ENCODE assay signal across 8 mouse cellular contexts in the genomic region with DNA sequence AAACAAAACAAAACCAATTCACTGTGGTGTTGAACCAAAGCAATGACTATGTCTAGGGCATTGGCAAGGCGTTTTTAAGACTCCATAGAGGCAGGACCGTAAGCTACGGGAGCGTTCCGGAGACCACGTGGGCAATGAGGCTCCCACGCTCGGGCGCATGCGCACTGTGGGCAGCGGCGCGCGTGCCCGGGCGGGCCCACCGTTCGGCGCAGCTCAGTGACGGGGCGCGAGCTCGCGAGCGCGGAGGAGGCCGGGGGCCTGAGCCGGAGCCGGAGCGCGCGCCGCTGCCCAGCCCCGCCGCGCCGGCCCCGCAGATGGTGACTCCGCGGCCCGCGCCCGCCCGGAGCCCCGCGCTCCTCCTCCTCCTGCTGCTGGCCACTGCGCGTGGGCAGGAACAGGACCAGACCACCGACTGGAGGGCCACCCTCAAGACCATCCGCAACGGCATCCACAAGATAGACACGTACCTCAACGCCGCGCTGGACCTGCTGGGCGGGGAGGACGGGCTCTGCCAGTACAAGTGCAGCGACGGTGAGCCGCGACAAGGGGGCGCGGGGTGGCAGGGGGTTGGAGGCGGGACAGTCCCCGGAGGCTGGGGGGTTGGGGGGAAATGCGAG. TPM values are rescaled to one million over a fixed set of nuclear protein-coding genes. Genes with fewer than 3 reads are reported as not detected.
DNase-seq lines count a peak whose midpoint lies in the region; ATAC-seq and TF ChIP-seq lines count a peak whose summit lies in the region.

A gene (plus strand): TSS at position 202 of the 617 bp plus-strand sequence.

- H3K9me3 ChIP-seq in heart, embryonic 13.5 days, result no peaks in the 10 kb centered on the region
- no peaks in the 10 kb centered on the region for H3K9me3 ChIP-seq in kidney, postnatal 0 days (replicated peaks; ENCODE audit: low read length)

- peak within 1 kb of the TSS; percentile 83 for H3K27ac ChIP-seq in heart, embryonic 13.5 days (replicated peaks)
- peak within 1 kb of the TSS; percentile 77 for H3K27ac ChIP-seq in kidney, postnatal 0 days
- H3K27ac ChIP-seq in liver, adult 2 months (replicated peaks; ENCODE audit: insufficient read depth, low read depth, low read length), result 0 out of 2 replicates have a peak within 1 kb of the TSS, but pooled peaks have one; percentile 16

- DNase-seq in c-Kit-negative CD71-positive TER-119-positive erythroid progenitor cells, embryonic 14.5 days (ENCODE audit: low read depth, low spot score), result peak; percentile 63
- DNase-seq in fibroblast of lung, adult 2 months (ENCODE audit: low read depth), result peak; percentile 58
- DNase-seq in kidney, postnatal 0 days (ENCODE audit: low spot score), result peak; percentile 89
- DNase-seq in liver, adult 2 months (ENCODE audit: extremely low read depth, low read depth, low spot score), result peak; percentile 45
- peak; percentile 88 to 95 for DNase-seq in spleen, postnatal 4 days (ENCODE audit: low spot score in 2 of 2)

- peak within 1 kb of the TSS; percentile 89 for H3K9ac ChIP-seq in heart, embryonic 13.5 days
- peak within 1 kb of the TSS; percentile 80 for H3K9ac ChIP-seq in kidney, postnatal 0 days (ENCODE audit: low read depth, low read length)
- H3K9ac ChIP-seq in liver, adult 2 months (ENCODE audit: low read depth, low read length), result peak within 1 kb of the TSS; percentile 85

- TF ChIP-seq POLR2A in liver, adult 2 months (IDR thresholded peaks at IDR 0.05; ENCODE audit: extremely low read depth, insufficient read depth, low read length), result no peak
- peak; percentile 65 for TF ChIP-seq POLR2A in myocyte (IDR thresholded peaks at IDR 0.05; ENCODE audit: insufficient read length, low read depth)

- peak; percentile 24; the same call in 1 of the 2 replicates for TF ChIP-seq CTCF in kidney, postnatal 0 days (IDR thresholded peaks at IDR 0.05; ENCODE audit: low read depth)
- 0 out of 2 replicates have a peak, but pooled peaks have one; percentile 3 for TF ChIP-seq CTCF in liver, adult 2 months (IDR thresholded peaks at IDR 0.05; ENCODE audit: low read depth, low read length)

- H3K4me1 ChIP-seq in heart, embryonic 13.5 days, result peaks cover 22% of the 10 kb centered on the region
- peaks cover 3% of the 10 kb centered on the region; the same call in 1 of the 2 replicates for H3K4me1 ChIP-seq in kidney, postnatal 0 days (replicated peaks; ENCODE audit: insufficient read depth, low read length)
- H3K4me1 ChIP-seq in liver, adult 2 months (ENCODE audit: control insufficient read depth, insufficient read depth, low read length), result peaks cover 5% of the 10 kb centered on the region

- H3K79me2 ChIP-seq in liver, adult 2 months (ENCODE audit: control insufficient read depth, insufficient read depth, low read length), result 0 out of 2 replicates have a peak, but pooled peaks cover 3% of the 10 kb centered on the region
- H3K79me2 ChIP-seq in myocyte (ENCODE audit: control insufficient read depth, insufficient read depth), result no peaks in the 10 kb centered on the region

- peak within 1 kb of the TSS; percentile 87 for H3K4me2 ChIP-seq in heart, embryonic 13.5 days
- peak within 1 kb of the TSS; percentile 87 for H3K4me2 ChIP-seq in kidney, postnatal 0 days (ENCODE audit: low read length)
- peak within 1 kb of the TSS; percentile 99 for H3K4me2 ChIP-seq in myocyte (ENCODE audit: low read depth)

- under 1% methylated on average over 62 of the region's 66 CpGs for WGBS in heart, embryonic 13.5 days
- under 1% methylated on average over 44 of the region's 66 CpGs for WGBS in kidney, postnatal 0 days
- WGBS in liver, adult 2 months, result under 1% methylated on average over 46 of the region's 66 CpGs

- H3K27me3 ChIP-seq in heart, embryonic 13.5 days (replicated peaks), result 0 out of 2 replicates have a peak, but pooled peaks cover 10% of the 10 kb centered on the region
- H3K27me3 ChIP-seq in kidney, postnatal 0 days (ENCODE audit: insufficient read depth, low read length), result no peaks in the 10 kb centered on the region
- H3K27me3 ChIP-seq in liver, adult 2 months (ENCODE audit: control insufficient read depth, insufficient read depth, low read length), result no peaks in the 10 kb centered on the region
- H3K27me3 ChIP-seq in myocyte (ENCODE audit: control insufficient read depth, insufficient read depth, insufficient read length), result no peaks in the 10 kb centered on the region

- peak; percentile 84 for ATAC-seq in CD4-positive, CD25-positive, alpha-beta regulatory T cell, adult 4 months
- peak; percentile 74 for ATAC-seq in heart, embryonic 13.5 days (ENCODE audit: extremely low read depth, insufficient number of reproducible peaks, low FRiP score, low TSS enrichment)
- peak; percentile 88 for ATAC-seq in kidney, postnatal 0 days (replicated peaks; ENCODE audit: low FRiP score, low read depth)

- peak within 1 kb of the TSS; percentile 76 for H3K4me3 ChIP-seq in heart, embryonic 13.5 days
- H3K4me3 ChIP-seq in kidney, postnatal 0 days (replicated peaks; ENCODE audit: low read depth, low read length), result peak within 1 kb of the TSS; percentile 73
- H3K4me3 ChIP-seq in liver, adult 2 months (ENCODE audit: insufficient read depth, low read depth, low read length), result peak within 1 kb of the TSS; percentile 88
- peak within 1 kb of the TSS; percentile 60 for H3K4me3 ChIP-seq in myocyte

- H3K36me3 ChIP-seq in heart, embryonic 13.5 days, result no peaks in the 10 kb centered on the region
- H3K36me3 ChIP-seq in kidney, postnatal 0 days (ENCODE audit: insufficient read depth, low read length), result no peaks in the 10 kb centered on the region
- H3K36me3 ChIP-seq in liver, adult 2 months (ENCODE audit: control insufficient read depth, insufficient read depth, low read length), result peaks cover 12% of the 10 kb centered on the region; the same call in 1 of the 2 replicates
- H3K36me3 ChIP-seq in myocyte (ENCODE audit: control insufficient read depth, insufficient read depth), result no peaks in the 10 kb centered on the region

- H3ac ChIP-seq in myocyte (ENCODE audit: control insufficient read depth, insufficient read length), result peak within 1 kb of the TSS; percentile 52

TF ChIP-seq in myocyte, 11 proteins besides CTCF, POLR2A, EP300 and RAD21:
- TF ChIP-seq USF1 (IDR thresholded peaks at IDR 0.05; ENCODE audit: low read depth) (peak; percentile 92), POLR2AphosphoS2 (IDR thresholded peaks at IDR 0.05; ENCODE audit: insufficient read length, low read depth) (peak; percentile 37), MYOG (IDR thresholded peaks at IDR 0.05; ENCODE audit: control insufficient read depth in 1 of 3, insufficient read depth in 1 of 3, insufficient read length in 2 of 3, low read depth in 2 of 3) (no peak)
TF ChIP-seq in myocyte: peak in this region for 2.

RNA-seq across cellular contexts. Expression of the gene that starts here (rescaled TPM):
- 1 to 10 TPM; 1.4 to 2.4 TPM for polyA plus RNA-seq in CD4-positive, CD25-positive, alpha-beta regulatory T cell, adult 4 months (2017; shearing (Covaris generic))
- polyA plus RNA-seq in heart, embryonic 13.5 days (2015; fragmentation: Nextera tagmentation; extraction: Ambion mirVana), result 54.6 and 61.4 TPM in 2 replicates
- polyA plus RNA-seq in kidney, postnatal 0 days (2015; fragmentation: Nextera tagmentation; extraction: Ambion mirVana), result 55.4 and 57.1 TPM in 2 replicates
- total RNA-seq in liver, adult 2 months (2014; rRNA removed), result 11.2 and 30.9 TPM in 2 replicates
- 21.7 and 23.4 TPM in 2 replicates for polyA plus RNA-seq in liver, adult 2 months (2012; rRNA removed)
- 31.3 TPM for polyA plus RNA-seq in myocyte (2012; fragmentation: generic; extraction: Trizol)

Comparison
In these comparisons a context has a peak if more than half of its experiments do, and no peak if none do; other contexts are left out.
1. Peak in every context shown above with its lines: DNase-seq, ATAC-seq, H3K4me3 ChIP-seq and H3K27ac ChIP-seq.
2. H3K27ac ChIP-seq: peak in every context shown above with its lines; median percentile 83 in heart, embryonic 13.5 days; 77 in kidney, postnatal 0 days; 16 in liver, adult 2 months.